Mouse (Mus musculus) embryonic facial prominence, embryonic 15.5 days (tissue): Measurements from ENCODE around the gene Zranb2. TPM values are rescaled to one million over a fixed set of nuclear protein-coding genes. Genes with fewer than 3 reads are reported as not detected.

Experiments used
- ATAC-seq: fragments of 200-750 bp; cut with Nextera tagmentation; 2 replicates; pipeline ENCODE4 v1.8.0; 2017; ENCODE audit warnings: low read depth, moderate TSS enrichment; ENCODE audit not compliant: insufficient number of reproducible peaks, low FRiP score, low TSS enrichment
- H3K27ac ChIP-seq: fragments of 300-500 bp; sonication (generic); replicated peaks from 2 replicates; pipeline ENCODE4 v1.5.1; 2015; ENCODE audit warnings: mild to moderate bottlenecking, inconsistent platforms
- H3K27me3 ChIP-seq: fragments of 300-500 bp; sonication (generic); 2 replicates; pipeline ENCODE4 v1.6.1; 2015; ENCODE audit warnings: inconsistent platforms
- H3K36me3 ChIP-seq: fragments of 300-500 bp; sonication (generic); 2 replicates; pipeline ENCODE4 v1.6.1; 2015; ENCODE audit warnings: mild to moderate bottlenecking, inconsistent platforms
- H3K4me1 ChIP-seq: fragments of 300-500 bp; sonication (generic); 2 replicates; pipeline ENCODE4 v1.6.1; 2015; ENCODE audit warnings: inconsistent platforms
- H3K4me2 ChIP-seq: fragments of 300-500 bp; sonication (generic); replicated peaks from 2 replicates; pipeline ENCODE4 v1.6.1; 2015; ENCODE audit warnings: mild to moderate bottlenecking, inconsistent platforms
- H3K4me3 ChIP-seq: fragments of 300-500 bp; sonication (generic); replicated peaks from 2 replicates; pipeline ENCODE4 v1.5.1; 2015; ENCODE audit warnings: mild to moderate bottlenecking, inconsistent platforms
- H3K9ac ChIP-seq: fragments of 300-500 bp; sonication (generic); 2 replicates; pipeline ENCODE4 v1.6.1; 2015; ENCODE audit warnings: inconsistent platforms
- H3K9me3 ChIP-seq: fragments of 300-500 bp; sonication (generic); replicated peaks from 2 replicates; pipeline ENCODE4 v1.6.1; 2016; ENCODE audit warnings: inconsistent platforms
- WGBS: fragments of 180-500 bp; shearing (Covaris S2); methylation state at CpG from one replicate; pipeline ENCODE4 v1.1.7; 2015; 5-methylcytosine and 5-hydroxymethylcytosine counted together
- polyA plus RNA-seq: library from polyadenylated mRNA; unstranded; fragments of >200 nt; fragmentation: Nextera tagmentation; extraction: Ambion mirVana; gene quantifications from 2 replicates; pipeline ENCODE4 v1.2.1, GENCODE M21; 2015

Zranb2 gene
- polyA plus RNA-seq: 88.3 and 102 TPM in 2 replicates

DNA sequence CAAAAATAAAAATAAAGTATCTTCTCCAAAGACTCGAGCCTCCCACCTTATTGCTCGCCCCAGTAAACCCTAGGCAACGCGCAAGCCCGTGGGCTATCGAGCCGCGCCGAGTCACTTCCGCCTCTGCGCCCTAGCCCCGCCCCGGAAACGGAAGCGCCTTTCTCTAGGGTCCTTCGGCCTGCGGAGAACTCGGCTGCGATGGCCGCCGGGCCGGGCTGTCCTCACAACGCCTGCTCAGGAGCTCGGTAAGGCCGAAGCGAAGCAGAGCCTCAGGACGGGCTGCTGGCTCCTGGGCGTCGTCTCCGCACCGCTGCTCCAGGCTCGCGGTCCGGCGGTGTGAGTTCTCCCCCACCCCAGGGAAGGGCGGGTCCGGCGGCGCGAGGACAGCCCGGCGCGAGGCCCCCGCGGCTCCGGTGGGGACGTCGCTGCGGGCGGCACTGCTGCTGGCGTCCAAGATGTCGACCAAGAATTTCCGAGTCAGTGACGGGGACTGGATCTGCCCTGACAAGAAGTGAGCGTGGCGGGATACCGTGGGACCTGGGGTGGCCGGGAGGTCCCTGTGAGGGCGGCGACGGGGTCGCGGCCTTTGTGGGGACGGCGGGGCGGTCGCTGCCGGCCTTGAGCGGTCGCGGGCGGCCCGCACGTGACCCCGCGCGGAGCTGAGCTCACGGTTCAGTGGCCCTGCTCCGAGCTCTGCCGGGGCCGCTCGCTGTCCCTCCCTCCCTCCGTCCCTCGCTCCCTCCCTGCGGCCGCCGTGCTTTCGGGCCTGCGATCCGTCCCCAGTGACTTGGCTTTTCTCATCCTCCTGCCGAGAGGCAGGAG lies at the start of gene Zranb2:
Gene Zranb2, plus strand, starts transcription at position 197 of the 822 bp plus-strand sequence.
- ATAC-seq: peak; percentile 92
- under 1% methylated on average over 91 of the region's 91 CpGs for WGBS

DNA sequence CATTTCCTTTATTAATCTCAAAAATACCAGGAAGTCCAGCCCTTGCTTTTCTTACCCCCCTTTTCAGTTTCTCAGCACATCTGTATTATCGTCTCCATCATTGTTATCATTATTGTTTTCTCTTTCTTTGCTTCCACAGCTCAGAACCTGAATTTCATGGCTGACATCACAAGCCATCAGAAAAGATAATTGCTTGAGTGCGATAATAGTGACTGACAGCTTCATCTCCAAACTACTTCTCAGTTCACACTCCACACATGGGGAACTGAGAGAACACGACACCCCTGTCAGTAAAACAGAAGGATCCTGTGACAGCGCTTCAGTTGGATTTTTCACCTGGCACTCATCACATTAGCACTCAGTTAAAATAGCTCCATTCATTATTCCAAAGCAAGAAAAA lies 41.9 kb upstream of the Zranb2 start:
- Histone ChIP-seq H3K4me3 (no peak overlapping the region), H3K4me2 (no peak overlapping the region), H3K9me3 (no peaks in the 10 kb centered on the region), H3K27ac (no peak overlapping the region), H3K4me1 (no peaks in the 10 kb centered on the region), H3K27me3 (no peaks in the 10 kb centered on the region), H3K36me3 (no peaks in the 10 kb centered on the region), H3K9ac (no peak overlapping the region)
- WGBS: 36% methylated on average over 4 of the region's 4 CpGs
- no peak for ATAC-seq

More for the DNA sequence above, at the start of gene Zranb2:
- peaks cover 30% of the 10 kb centered on the region for H3K27me3 ChIP-seq
- H3K36me3 ChIP-seq: peaks cover 8% of the 10 kb centered on the region; the same call in 1 of the 2 replicates
- H3K4me1 ChIP-seq: no peaks in the 10 kb centered on the region
- peak within 1 kb of the TSS; percentile 73 for H3K4me3 ChIP-seq
- no peaks in the 10 kb centered on the region for H3K9me3 ChIP-seq
- H3K27ac ChIP-seq: peak within 1 kb of the TSS; percentile 87
- H3K4me2 ChIP-seq: peak within 1 kb of the TSS; percentile 48
- H3K9ac ChIP-seq: peak within 1 kb of the TSS; percentile 80

DNA sequence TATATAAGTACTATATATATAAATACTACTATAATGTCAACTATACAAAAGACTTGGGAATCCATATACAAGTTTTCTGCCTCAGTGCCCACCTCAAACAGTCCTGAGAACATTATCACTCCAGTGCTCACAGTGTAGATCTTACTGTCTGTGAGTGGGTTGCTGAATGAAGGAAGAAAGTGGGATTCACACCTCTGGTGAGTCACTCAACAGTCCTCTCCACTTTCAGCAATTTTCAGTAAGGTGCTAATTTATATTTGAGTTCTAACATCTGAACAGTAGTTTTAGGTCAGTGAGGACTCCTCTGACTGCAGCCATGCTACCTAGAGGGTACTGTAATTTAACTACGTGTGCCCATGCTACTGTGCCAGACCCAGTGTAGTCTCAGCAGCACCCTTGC lies 31.7 kb upstream of the Zranb2 start:
- Histone ChIP-seq H3K9ac (no peak overlapping the region), H3K4me1 (no peaks in the 10 kb centered on the region), H3K9me3 (no peaks in the 10 kb centered on the region), H3K27me3 (no peaks in the 10 kb centered on the region), H3K4me2 (no peak overlapping the region), H3K27ac (no peak overlapping the region), H3K4me3 (no peak overlapping the region), H3K36me3 (no peaks in the 10 kb centered on the region)
- ATAC-seq: no peak
- 68% methylated on average over 1 of the region's 1 CpGs for WGBS

DNA sequence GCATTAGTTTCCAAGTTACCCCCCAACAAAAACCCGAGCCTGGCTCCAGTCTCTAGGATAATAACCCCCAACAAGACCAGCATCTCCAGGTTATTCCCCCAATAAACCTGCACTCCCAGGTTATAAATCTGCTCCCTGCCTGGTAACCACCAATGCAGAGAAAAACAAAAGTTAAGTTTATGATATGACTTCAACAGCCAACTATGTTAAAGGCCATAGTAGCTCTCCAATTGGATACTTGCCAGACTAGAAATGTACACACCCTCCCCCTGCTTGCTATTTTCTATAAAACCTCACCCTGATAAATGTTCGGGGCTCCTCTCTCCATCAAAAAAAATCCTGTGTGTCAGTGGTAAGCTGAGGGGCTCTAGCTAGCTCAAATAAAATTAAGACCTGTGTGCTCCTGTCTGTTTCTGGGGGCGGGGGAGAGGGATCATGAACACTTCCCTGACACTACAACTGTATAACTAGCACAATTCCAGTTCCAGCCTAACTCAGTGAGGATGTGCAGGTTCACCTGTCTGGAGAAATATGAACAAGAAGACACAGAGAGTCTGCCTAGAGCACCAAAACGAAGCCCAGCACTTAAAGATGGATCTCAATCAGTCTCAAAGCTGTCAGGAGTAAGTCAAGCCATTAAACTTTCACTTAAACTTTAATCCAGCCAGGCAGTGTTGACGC lies 19.7 kb upstream of the Zranb2 start:
- Histone ChIP-seq H3K27me3 (no peaks in the 10 kb centered on the region), H3K27ac (no peak overlapping the region), H3K9me3 (no peaks in the 10 kb centered on the region), H3K9ac (no peak overlapping the region), H3K4me3 (no peak overlapping the region), H3K4me2 (no peak overlapping the region), H3K36me3 (no peaks in the 10 kb centered on the region), H3K4me1 (no peaks in the 10 kb centered on the region)
- WGBS: 60% methylated on average over 5 of the region's 5 CpGs
- ATAC-seq: no peak

DNA sequence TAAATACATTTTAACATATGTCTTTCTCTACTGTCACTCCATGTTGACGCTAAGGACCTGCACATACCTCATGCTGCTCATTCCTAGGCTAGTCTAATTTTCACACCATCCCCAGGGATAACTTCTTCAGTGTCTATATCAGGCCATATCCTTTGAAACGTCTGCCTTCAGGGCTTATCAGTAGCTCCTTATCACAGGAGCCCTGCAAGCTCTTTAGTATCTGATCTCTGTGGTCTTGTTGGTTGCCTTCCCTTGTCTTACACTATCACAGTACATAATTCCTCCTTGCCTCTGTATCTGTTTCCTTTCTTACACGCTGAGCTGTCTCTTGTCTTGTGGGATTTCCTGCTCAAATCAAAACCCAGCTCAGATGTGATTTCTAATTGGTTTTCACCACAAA lies 17.5 kb upstream of the Zranb2 start:
- WGBS: 53% methylated on average over 3 of the region's 3 CpGs
- no peaks in the 10 kb centered on the region for H3K36me3 ChIP-seq
- no peaks in the 10 kb centered on the region for H3K4me1 ChIP-seq
- H3K27me3 ChIP-seq: peaks cover 3% of the 10 kb centered on the region; the same call in 1 of the 2 replicates
- no peak for ATAC-seq
- H3K4me3 ChIP-seq: no peak overlapping the region
- no peak overlapping the region for H3K4me2 ChIP-seq
- H3K27ac ChIP-seq: no peak overlapping the region
- H3K9ac ChIP-seq: no peak overlapping the region
- H3K9me3 ChIP-seq: no peaks in the 10 kb centered on the region

DNA sequence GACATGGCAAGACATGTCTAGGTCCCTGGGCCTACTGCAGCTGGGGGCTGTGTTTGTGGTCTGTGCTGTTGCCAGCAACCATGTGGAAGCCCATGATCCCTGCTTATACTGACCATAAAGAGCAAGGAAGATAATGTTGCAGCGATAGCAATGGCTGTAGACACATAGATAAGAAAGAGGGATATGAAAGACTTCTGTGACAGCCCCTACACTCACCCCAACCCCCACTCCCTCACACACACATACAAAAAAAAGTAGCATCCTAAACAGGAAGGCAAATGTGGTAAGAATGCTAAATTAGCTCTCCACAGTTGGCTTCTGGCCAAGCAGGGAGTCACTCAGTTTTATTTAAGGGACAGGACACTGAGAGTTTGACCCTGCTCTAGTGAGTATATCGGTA lies 16.0 kb upstream of the Zranb2 start:
- H3K4me1 ChIP-seq: no peaks in the 10 kb centered on the region
- no peaks in the 10 kb centered on the region for H3K36me3 ChIP-seq
- no peak overlapping the region for H3K9ac ChIP-seq
- 72% methylated on average over 2 of the region's 2 CpGs for WGBS
- H3K27me3 ChIP-seq: peaks cover 7% of the 10 kb centered on the region; the same call in 1 of the 2 replicates
- no peak for ATAC-seq
- no peak overlapping the region for H3K4me3 ChIP-seq
- H3K27ac ChIP-seq: no peak overlapping the region
- H3K9me3 ChIP-seq: no peaks in the 10 kb centered on the region
- H3K4me2 ChIP-seq: no peak overlapping the region

DNA sequence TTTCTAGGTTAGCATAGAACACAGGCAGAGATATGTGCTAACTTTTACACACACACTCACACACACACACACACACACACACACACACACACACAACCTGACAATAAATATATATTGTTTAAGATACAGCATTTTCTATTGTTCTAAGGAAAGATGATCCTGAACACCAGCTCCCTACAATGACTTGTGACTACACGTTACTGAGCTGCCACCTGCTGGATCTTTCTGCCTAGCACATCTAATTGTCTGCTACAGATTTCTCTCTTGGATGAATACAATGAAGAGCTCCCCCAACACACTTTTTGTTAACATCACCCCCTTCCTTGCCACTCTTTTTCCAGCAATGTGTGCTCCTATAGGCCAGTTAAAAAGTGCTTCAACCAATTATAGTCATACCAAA lies 13.5 kb upstream of the Zranb2 start:
- ATAC-seq: no peak
- Histone ChIP-seq H3K36me3 (no peaks in the 10 kb centered on the region), H3K4me1 (no peaks in the 10 kb centered on the region), H3K4me3 (no peak overlapping the region), H3K4me2 (no peak overlapping the region), H3K27ac (no peak overlapping the region), H3K27me3 (peaks cover 18% of the 10 kb centered on the region; the same call in 1 of the 2 replicates), H3K9me3 (no peaks in the 10 kb centered on the region), H3K9ac (no peak overlapping the region)
- WGBS: 4% methylated on average over 1 of the region's 1 CpGs

DNA sequence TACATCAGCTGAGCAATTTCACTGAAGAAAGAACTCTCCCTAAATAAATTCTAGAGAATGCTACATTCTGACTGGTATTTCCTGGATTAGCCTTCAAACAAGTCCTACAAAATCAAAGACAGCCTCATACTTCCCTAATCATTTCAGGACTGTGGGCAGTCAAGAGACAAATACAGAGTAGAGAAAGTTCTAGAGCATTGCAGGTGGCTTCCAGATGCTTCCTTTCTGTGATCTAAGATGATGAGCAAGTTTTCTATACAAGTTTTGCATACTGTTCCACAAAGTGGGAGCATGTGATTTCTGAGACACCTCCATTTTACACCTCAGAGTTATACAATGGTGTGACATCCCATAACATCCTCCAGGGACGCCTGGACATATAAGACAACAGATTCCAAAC lies 10.1 kb upstream of the Zranb2 start:
- peaks cover 26% of the 10 kb centered on the region for H3K27me3 ChIP-seq
- no peak overlapping the region for H3K9ac ChIP-seq
- 23% methylated on average over 1 of the region's 1 CpGs for WGBS
- no peaks in the 10 kb centered on the region for H3K4me1 ChIP-seq
- no peaks in the 10 kb centered on the region for H3K36me3 ChIP-seq
- no peaks in the 10 kb centered on the region for H3K9me3 ChIP-seq
- no peak overlapping the region for H3K4me3 ChIP-seq
- no peak overlapping the region for H3K27ac ChIP-seq
- no peak overlapping the region for H3K4me2 ChIP-seq
- ATAC-seq: no peak

DNA sequence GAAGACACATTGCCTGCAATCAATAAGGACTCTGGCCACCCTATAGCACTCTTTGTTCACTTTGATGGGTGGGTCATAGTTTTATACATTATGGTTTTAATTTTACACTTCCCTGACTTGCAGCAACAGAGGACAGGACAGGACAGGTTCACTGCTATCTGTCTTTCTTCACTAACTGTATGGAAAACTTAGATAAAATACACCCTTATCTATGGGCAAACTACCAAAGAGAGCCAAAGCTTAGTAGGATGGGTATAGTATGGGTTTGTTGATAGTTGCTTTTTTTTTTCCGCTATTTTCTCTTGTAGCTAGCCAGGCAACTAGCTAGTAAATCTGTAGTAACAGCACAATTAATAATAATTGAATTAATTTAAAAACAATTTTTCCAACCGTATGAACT lies 2.4 kb upstream of the Zranb2 start:
- H3K4me1 ChIP-seq: no peaks in the 10 kb centered on the region
- peaks cover 42% of the 10 kb centered on the region for H3K27me3 ChIP-seq
- no peak overlapping the region for H3K9ac ChIP-seq
- WGBS: 70% methylated on average over 2 of the region's 2 CpGs
- ATAC-seq: no peak
- no peak overlapping the region for H3K4me2 ChIP-seq
- no peaks in the 10 kb centered on the region for H3K36me3 ChIP-seq
- no peak overlapping the region for H3K27ac ChIP-seq
- no peaks in the 10 kb centered on the region for H3K9me3 ChIP-seq
- H3K4me3 ChIP-seq: no peak overlapping the region

DNA sequence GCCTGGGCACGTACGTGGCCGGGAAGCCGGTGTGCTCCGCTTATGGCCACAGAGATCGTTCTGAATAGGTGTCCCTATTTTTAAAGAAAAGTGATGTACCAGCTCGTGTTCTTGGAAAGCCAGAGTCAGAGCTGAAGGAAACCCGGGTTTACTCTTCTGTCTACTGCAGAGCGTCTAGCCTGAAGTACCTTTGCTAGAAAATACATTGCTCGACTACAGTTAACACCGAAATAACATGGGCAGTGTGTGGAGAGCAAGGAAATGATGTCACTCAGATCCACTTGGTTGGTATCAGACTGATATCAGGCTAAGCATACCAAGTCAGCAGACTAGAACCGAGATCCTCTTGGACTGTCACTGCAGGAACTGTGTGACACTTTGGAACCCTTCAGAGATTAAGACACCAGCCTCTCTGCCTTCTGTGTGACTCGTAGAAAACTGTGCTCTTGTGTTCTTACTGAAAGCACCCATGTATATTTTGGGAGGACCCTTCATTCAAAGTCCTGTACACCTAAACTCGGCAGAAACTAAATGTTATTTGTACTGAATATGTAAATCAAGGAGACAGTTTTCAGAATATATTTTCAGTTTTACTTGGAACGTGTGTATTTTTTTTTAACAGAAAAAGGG lies 941 bp downstream of the Zranb2 start:
- Histone ChIP-seq H3K4me3 (peak overlapping the region; percentile 73), H3K9me3 (no peaks in the 10 kb centered on the region), H3K9ac (peak overlapping the region; percentile 80), H3K36me3 (peaks cover 9% of the 10 kb centered on the region; the same call in 1 of the 2 replicates), H3K27me3 (peaks cover 23% of the 10 kb centered on the region), H3K4me1 (no peaks in the 10 kb centered on the region), H3K4me2 (peak overlapping the region; percentile 48), H3K27ac (peak overlapping the region; percentile 87)
- WGBS: 2% methylated on average over 15 of the region's 15 CpGs
- ATAC-seq: peak; percentile 27; the same call in 1 of the 2 replicates

DNA sequence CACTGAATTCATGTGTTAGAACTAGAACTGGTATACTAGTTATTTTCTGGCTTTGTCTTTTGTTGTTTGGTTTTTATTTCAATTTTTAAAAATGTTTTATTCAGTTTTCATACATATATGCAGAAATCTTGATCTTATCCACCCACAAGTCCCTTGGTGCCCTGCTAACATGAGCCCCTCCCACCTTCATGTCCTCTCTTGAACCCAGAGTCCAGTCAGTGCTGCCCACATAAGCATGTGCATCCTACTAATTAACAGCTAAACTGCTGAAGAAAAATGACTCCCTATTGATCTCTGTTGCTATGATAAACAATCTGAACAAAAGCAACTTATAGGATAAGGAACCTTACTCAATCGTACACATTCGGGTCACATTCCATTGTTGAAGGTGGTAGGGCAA lies 15.4 kb downstream of the Zranb2 start:
- H3K27me3 ChIP-seq: no peaks in the 10 kb centered on the region
- 92% methylated on average over 2 of the region's 2 CpGs for WGBS
- H3K9me3 ChIP-seq: no peaks in the 10 kb centered on the region
- H3K4me1 ChIP-seq: no peaks in the 10 kb centered on the region
- no peak overlapping the region for H3K4me3 ChIP-seq
- H3K27ac ChIP-seq: no peak overlapping the region
- ATAC-seq: no peak
- H3K9ac ChIP-seq: no peak overlapping the region
- peaks cover 40% of the 10 kb centered on the region for H3K36me3 ChIP-seq
- H3K4me2 ChIP-seq: no peak overlapping the region
